Mouse (Mus musculus) cerebellum, postnatal 14 days (tissue): Measurements from ENCODE around the gene Oas1g.
A peak's percentile ranks its signal among the peaks of the same experiment; 100 is the strongest.
"Not testable (repeated sequence)": the region's sequence is repeated elsewhere in the genome, so short reads cannot be mapped to it uniquely, and the experiment has no call there.

Source experiments
- DNase-seq, 2 experiments: peaks; one replicate each; pipeline ENCODE4 v3.0.0; 2021; ENCODE audit warnings: mixed read lengths in 2 of 2

Gene Oas1g

DNA sequence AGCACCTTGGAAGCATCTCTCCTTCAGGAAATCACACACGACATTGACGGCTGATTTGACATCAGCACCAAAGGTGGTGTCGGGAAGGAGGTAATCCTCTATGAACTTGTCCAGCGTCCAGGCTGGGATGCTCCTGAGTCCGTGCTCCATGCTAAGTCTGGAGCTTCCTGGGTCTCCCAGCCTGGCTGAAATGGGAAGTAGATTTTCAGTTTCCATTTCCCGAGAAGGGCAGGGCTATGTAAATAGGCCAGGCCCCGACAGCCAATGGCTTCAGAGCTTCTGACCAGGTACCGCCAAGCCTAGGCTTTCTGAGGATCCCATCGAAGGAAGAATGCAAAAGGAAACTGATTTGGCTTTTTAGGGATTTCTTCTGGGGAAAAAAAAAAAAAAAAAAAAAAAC is at the start of gene Oas1g:
Oas1g (minus strand) TSS at position 201 of the 400 bp plus-strand sequence.
- not testable (repeated sequence) for DNase-seq

DNA sequence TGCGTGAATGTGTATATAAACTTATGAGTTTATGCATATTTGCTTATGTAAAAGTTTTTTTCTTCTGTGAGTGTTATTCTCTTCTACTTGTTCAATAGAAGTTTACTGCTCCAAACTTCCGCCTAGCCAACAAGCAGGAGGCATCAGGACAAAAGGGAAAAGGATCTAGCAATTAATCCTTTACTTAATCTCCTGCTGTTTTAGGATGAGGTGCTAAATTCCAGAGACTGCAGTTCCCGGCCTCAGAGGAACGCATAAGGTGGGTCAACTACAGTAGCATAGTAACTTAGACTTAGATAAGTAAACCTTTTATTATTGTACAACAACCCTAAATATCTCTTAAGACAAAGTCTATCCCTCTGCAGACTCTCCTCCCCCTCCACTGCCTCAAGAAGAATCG is 46.6 kb upstream of the Oas1g start:
- no peak for DNase-seq

DNA sequence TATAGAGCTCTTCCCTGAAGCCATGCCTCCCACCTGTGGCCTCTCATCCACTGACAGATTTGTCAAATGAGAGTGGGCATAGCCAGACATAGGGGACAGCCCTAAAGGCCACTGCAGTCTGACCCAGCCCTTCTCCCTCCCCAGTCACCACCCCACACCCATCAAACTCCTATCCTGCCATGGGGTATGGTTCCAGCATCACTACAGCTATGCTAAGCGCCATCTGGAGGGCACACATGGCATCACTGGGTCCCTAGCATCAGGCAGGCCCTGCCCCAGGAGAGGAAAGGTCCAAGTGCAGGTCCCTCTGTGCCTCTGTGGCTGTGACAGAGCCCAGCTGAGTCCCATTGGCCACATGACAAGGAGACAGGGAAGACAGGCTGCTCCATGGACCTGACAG is 39.6 kb upstream of the Oas1g start:
- peak; percentile 53 to 66 for DNase-seq

DNA sequence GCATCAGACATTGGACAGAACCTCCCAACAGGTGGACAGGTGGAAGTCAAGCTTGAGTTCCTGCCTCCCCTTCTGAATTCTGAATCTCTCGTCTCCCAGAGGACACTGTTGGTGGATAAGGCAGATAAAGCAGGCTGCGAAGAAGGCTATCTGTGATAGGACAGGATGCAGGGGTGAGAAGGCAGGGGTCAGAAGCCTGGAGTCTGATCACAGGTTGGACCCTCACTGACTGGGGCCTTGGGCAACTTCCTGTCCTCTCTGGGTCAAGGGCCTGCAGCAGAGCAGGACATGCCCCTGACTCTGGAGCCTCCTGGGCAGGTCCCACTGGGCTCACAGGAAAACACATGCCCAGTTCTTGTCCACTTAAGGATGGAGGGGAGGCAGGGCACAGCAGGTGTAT is 38.9 kb upstream of the Oas1g start:
- DNase-seq: not testable (repeated sequence)

DNA sequence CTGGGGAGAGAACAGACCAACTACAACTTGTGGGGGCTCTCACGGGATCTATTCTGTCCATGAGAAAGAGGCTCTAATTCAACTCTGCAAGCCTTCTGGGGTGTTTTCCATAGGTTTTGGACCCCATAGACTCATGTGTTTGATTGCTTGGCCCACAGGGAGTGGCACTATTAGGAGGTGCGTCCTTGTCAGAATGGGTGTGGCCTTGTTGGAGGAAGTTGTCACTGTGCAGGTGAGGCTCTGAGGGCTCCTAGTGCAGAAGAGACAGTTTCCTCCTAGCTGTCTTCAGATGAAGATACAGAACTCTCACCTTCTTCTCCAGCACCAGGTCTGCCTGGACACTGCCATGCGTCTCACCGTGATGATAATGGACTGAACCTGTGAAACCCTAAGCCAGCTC is 37.1 kb upstream of the Oas1g start:
- not testable (repeated sequence) for DNase-seq

DNA sequence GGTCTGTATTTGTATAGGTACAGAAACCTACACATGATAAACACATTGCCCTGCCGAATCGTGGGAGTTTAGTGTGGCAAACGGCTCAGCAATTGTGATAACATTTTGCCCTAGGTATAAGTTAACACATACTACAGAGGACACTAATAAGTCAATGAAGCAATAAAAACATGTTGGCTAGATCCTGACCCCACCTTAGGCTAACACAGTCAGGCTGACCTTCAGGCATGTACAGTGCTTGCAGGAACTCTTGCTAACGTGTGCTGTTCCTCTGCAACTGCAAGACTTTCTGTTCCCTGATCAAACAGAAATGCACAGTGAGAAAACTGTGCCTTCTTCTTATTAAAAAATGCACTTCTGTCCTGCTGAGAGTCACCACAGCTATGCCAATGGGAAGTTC is 36.6 kb upstream of the Oas1g start:
- DNase-seq: no peak

DNA sequence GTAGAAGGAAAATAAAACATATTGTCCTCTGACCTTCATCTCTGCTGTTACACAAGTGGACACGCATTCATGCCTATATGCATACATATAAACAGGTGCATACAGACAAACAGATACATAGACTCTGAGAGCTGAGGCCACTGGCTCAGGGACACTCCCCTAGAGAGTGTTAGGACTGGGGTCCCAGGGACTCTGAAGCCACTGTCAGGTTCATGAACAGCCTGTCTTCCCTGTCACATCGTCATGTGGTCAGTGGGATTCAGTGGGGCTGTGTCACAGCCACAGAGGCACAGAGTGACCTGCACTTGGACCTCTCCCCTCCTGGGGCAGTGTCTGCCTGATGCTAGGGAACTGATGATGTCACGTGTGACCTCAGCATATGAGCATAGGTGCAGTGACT is 32.9 kb upstream of the Oas1g start:
- no peak for DNase-seq

DNA sequence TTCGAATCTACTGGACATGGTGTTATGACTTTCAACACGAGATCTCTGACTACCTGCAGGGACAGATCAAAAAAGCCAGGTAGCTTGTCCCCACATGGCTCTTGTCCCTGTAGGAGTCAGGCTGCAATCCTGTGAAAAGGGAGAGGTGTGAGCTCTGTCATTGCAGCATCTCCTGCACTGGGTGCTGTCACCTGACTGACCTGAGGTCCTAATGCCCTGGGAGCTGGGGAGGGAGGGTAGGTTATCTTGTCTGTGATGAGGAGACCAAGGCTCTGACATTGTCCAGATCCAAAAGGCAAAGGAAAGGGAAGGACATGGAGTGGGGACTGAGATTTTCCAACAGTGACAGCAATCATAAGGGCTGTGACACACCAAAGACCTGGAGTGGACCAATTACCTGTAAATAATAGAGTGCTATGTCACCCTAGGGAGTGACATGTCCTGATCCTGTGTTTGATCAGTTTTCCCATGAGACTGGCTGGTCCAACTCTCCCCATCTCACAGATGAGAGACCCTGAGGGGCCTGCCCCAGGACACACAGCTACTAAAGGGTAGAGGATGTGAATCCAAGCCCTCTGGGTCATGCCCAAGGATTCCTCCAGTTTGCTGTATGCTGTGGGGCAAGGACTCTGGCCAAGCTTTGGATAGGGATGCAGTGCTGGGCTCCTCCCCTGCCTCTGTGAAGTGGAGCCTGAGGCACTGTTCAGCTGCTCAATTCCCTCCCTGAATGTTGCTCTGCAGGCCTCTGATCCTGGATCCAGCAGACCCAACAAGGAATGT is 31.9 kb upstream of the Oas1g start:
- DNase-seq: not testable (repeated sequence)

DNA sequence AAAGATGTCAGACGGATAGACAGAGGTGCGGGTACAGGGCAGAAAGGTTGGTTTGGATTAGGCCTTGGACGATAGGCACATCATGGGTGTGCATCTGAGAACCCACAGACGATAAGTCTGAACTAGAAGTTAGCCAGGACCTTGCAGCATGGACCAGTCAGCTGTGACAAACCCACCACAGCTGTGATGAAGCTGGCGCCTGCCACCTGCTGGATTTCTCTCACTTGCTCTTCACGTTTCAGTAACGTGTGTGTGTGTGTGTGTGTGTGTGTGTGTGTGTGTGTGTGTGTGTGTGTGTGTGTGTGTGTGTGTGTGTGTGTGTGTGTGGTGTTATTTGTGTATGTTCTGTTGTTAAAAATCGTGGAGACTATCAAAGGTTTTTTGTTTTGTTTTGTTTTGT is 26.8 kb upstream of the Oas1g start, which contains the start of gene Oas1d:
Oas1d (plus strand) TSS at position 333 of the 400 bp plus-strand sequence.
- not testable (repeated sequence) for DNase-seq

DNA sequence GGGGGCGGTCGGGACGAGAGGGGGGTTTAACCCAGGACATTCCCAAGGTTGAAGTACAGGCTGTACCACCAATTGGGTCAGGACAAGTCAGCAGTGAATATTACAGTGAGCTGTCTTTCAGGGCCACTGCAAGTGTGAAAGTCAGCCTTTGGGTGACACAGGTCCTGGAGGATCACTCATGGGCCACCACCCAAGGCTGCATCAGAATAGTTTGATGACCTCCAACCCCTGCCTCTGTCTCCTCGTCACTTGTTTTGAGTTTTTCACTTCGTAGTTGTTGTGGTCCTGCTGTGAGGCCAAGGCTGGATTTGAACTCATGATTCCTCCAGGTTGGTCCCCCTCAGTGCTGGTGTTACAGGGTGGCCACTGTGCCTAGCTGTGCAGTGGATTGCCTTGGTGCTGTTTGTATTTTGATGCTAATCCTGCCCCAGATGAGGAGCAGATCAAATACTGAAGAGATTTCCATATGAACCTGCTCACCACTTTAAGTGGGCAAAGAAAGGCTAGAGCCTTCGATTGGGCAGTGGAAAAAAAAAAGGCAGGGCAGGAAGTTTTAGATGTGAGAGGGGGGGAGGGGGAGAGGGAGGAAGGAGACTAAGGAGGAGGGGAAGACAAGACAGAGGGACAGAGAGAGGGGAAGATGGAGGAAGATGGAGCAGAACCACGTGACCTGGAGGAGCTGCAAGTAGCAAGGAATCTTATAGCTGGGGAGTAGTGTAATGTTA is 20.9 kb upstream of the Oas1g start:
- no peak for DNase-seq

DNA sequence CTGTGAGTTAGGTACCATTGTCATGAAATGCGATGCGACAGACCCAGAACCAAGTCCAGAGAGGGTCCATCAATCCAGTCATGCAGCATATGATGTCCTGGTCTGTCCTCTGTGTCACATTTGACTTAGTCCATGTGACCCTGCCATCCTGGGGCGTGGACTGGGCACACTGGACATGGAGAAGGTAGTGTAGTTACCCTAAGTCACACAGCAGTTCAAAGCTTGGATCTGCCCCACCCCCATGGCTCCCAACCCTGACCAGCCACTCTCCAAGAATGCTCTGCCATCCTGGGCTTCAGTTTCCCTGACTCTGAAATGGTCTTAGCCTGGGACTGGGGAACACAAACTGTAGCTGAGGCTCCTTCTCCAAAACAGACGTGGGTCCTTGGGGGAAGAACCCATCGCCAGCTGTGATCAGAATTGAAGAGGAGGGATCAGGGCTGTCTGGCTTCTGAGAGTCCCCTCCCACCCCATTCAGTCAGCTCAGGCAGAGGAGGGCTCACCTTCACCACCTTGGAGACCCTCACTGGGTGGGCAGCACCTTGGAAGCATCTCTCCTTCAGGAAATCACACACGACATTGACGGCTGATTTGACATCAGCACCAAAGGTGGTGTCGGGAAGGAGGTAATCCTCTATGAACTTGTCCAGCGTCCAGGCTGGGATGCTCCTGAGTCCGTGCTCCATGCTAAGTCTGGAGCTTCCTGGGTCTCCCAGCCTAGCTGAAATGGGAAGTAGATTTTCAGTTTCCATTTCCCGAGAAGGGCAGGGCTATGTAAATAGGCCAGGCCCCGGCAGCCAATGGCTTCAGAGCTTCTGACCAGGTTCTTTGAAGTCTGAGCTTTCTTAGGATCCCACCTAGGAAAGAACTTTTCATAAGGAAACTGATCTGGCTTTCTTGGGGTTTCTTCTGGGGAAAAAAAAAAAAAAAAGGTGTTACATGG is 19.6 kb upstream of the Oas1g start, which contains the start of gene Oas1a:
Oas1a (minus strand) TSS at position 731 of the 943 bp plus-strand sequence.
- not testable (repeated sequence) for DNase-seq

DNA sequence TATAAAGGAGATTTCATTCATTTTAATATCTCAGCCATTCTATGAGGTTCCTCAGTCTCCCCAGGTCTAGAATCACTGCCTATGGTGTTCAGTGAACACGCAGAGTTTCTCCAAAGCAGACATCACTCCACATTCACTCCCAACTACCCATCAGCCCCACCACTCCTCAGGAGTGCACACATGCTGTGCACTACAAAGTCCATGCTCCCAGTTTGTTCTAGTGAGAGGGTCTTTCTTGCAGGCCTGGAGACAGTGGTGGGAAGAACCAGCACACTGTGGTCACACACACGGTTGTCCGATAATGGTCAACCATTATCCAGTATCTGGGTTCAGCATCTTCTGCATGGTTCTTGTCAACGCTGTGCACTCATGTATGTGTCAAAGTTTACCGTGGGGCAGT is 14.6 kb upstream of the Oas1g start:
- DNase-seq: no peak

DNA sequence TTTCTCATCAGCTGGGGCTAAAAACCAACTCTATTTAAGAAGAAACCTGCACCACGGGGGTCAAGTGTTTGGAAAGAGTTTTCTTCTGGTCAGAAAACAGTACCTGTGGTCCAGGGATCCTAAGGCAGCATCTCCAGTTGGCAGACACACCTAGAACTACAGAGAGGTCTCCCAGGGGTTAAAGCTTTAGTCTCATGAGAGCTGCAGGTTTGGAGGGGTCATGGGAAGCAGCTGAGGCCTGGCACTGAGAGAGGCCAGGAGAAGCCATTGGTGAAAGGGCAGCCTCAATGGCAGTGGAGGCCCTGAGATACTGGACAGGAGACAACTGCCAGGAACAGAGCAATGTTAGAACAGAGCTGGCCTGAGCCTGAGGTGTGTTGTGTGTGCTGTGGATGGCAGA is 13.3 kb upstream of the Oas1g start:
- no peak for DNase-seq

DNA sequence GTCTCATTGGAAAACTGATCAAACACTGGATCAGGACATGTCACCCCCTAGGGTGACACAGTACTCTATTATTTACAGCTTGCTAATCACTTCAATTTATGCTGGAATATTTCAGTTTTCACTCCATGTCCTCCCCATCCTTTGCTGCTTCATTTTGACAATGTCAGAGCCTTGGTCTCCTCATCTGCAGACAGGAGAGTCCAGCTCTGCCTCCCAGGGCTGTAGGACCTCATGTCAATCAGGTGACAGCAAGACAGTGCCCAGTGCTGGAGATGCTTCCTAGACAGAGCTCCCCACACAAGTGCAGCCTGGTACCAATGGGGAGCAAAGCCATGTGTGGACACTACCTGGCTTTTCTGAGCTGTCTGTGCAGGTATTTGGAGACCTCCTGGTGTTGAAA is 11.3 kb upstream of the Oas1g start:
- DNase-seq: no peak

DNA sequence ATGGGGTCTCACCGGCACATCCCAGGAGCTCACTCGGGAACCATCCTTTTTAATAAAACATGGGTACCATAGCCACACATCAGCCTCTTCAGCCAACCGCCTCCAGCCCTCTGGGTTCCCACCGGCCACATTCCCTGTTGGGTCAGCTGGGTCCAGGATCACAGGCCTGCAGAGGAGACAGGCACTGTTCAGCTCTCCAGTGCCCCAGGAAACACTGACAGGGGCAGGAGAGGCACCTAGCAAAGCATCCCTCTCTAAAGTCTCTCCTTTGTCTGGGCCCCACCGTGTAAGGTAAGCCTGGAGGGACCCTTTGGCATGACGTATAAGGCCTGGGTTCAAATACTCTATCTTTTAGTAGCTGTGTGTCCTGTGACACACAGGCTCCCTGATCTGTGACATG is 10.9 kb upstream of the Oas1g start:
- DNase-seq: no peak

DNA sequence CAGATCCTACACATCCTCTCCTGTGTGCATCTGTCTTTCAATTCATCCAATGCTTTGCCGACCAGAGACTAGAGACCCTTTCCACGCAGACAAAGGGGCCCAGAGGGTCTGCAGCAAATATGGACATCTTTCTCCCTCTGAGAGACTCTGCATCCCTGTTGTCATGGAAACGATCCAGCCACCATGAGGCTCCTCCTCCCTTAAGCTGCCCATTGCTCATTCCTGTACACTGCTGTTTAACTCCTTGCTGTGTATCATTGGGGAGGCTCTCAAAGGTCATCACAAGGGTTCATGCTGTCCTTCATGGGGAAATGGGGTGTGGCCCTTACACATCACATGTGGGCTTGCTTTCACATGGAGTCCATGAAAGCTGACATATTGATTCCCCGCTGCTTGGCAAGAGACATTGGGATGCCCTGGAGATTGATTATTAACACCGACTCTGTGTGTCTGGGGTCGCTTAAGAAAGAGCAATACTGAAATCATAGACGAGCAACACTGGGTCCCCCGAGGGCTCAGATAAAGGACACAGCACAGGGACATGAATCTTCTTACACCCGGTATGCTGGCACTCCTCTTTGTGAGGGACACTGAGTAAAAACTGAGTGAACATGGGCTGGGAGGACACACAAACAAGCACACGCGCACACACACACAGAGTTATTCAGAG is 8.0 kb upstream of the Oas1g start:
- no peak for DNase-seq

DNA sequence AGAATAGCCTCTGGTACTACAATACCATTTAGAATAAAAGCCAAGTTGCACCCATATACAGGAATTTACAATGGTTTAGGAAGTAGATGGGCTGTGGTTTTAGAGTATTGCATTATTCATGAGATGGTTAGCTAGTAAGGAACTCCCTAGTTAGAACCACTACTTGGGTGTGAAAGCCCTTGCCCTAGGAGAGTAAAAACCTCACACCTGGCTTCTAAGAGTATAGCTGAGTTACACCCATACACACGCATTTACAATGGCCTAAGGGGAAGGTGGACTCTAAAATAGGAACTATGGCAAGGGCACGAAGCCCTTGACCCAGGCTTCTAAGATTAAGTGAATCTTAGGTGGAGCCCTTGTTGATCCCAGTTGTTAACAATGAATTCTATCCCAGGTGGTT is 7.3 kb upstream of the Oas1g start:
- DNase-seq: not testable (repeated sequence)

DNA sequence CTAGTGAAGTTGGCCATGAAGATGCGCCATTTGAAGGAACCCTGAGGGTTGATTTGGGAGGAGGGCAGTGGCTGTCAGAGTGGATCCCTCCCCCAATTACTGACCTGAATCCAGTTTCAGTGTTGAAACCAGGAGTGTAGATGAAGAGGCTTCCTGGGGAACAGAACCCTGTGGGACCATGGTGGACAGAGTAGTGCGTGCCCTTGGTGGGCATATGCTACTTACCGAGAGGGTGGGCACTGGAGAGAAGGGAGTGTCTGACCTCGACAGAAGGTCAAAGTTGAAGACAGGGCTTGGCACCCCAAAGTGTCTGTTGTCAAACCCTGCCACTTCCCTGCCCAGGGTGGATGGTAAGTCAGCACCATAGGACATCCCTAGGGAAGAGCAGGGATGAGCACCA is 6.5 kb upstream of the Oas1g start:
- DNase-seq: not testable (repeated sequence)

DNA sequence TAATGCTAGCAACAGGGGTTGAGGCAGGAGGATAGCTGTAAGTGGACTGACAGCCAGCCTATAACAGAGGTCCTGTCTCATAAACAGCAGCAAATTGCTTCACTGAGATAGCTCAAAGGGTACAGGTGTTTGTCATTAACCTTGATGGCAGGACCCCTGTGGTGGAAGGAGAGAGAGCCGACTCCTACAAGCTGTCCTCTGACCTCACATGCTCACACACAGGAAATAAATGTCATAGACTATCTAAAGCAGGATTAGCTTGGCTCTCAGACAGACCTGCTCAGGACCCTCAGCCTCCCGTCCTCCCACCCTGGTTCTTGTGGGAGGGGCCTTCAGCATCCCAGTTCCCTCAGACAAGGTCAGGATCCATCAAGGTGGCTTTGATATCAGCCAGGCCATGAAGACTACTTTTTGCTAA is 4.8 kb upstream of the Oas1g start:
- DNase-seq: no peak

DNA sequence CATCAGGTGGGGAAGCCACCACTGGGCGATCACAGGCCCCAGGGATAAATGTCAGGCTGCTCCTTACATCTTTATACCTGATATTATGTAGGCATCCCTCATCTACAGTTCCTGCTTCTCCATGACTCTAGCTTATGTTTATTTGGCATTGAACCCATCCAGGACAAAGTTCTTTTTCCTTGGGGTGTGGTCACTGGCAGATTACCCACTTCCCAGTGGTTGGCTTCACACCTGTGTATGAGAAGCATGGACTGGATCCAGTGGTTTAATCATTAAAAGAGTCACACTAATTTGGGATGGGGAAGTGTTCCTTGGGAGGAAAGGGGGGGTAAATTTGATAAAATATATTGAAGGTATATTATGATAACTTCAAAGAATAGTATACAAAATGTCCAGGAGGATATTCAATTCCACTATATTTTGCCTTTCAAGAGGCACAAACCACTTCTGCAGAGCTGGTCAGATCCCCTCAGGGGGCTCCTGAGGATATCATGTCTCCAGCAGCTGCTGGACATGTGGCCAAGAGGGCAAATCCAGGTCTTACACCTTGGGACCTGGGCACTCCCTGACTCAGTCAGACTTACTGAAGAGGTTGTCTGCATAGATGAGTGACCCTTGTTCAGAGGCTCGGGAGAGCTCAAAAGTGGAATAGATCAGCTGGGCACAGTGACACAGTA is 4.3 kb upstream of the Oas1g start:
- DNase-seq: not testable (repeated sequence)

DNA sequence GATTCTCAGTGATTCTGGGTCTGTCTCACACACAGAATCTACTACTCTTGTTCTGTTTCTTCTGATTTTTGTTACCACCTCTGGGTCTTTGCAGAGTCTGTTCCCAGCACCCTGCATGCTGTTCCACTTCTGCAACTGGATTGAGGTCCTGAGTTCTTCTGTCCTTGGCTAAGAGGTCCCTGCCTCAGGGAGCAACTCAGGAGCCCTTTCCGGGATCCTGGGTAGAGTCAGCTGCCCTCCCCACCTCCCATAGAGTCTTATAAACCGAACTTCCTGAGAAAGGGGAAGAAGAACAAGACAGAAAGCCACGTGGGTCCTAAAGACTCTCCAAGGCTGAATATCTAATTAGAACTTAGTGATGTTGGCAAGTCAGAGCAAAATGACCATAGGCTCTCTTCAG is 3.6 kb upstream of the Oas1g start:
- no peak for DNase-seq

DNA sequence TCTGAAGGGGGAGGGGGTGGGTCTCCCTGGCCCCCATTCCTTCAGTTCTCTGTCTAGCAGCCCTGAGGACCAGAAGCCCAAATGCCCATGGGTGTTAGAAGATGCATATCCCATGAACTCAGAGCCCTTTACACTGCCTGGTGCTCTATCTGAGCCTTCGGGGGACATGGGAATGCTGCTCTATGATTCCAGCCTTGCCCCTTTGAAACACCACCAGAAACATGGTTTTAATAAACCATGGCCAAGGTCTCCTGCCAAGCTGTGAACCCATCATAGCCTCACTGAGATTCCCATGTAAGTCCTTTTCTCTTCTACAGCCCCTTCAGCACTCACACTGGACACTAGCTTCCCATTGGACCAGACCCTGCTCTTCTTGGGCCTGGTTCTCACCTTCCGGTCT is 2.6 kb upstream of the Oas1g start:
- no peak for DNase-seq
